Mouse (Mus musculus) heart, embryonic 12.5 days (tissue): ENCODE results near the gene Pabpn1l. TPM values are rescaled to one million over a fixed set of nuclear protein-coding genes. Genes with fewer than 3 reads are reported as not detected.

Experiments used
- microRNA-seq: library from miRNA; unstranded; fragments of <30 nt; microRNA quantifications from one replicate; pipeline ENCODE4, GENCODE M21; 2017
- polyA plus RNA-seq: library from polyadenylated mRNA; unstranded; fragments of >200 nt; fragmentation: Nextera tagmentation; extraction: Ambion mirVana; gene quantifications from 2 replicates; pipeline ENCODE4 v1.2.1, GENCODE M21; 2016

Gene Pabpn1l
- polyA plus RNA-seq, 1 experiment from 2014 or later: not detected

Small RNA genes lying within 50 kb of the gene (microRNA-seq; reads per million reads assigned to microRNA genes)
- not detected for gene Mir6396

Other genes with a start within 250 kb of the Pabpn1l start
- gene Zc3h18, start 246.1 kb downstream of the Pabpn1l start, polyA plus RNA-seq: 41.4 and 43.0 TPM in 2 replicates
- gene Il17c, start 200.7 kb downstream of the Pabpn1l start, polyA plus RNA-seq: not detected in 2 replicates
- gene Cyba, start 189.8 kb downstream of the Pabpn1l start, polyA plus RNA-seq: 175 and 182 TPM in 2 replicates
- 22.8 and 24.1 TPM in 2 replicates for gene Mvd, start 179.3 kb downstream of the Pabpn1l start, polyA plus RNA-seq
- 2.1 and 2.3 TPM in 2 replicates for gene Snai3, start 162.0 kb downstream of the Pabpn1l start, polyA plus RNA-seq
- 33.7 and 39.7 TPM in 2 replicates for gene Rnf166, start 146.7 kb downstream of the Pabpn1l start, polyA plus RNA-seq
- gene Ctu2, start 146.6 kb downstream of the Pabpn1l start, polyA plus RNA-seq: 30.0 and 31.1 TPM in 2 replicates
- gene Piezo1, start 71.4 kb downstream of the Pabpn1l start, polyA plus RNA-seq: 25.5 and 27.8 TPM in 2 replicates
- 36.9 and 38.9 TPM in 2 replicates for gene Cdt1, start 54.7 kb downstream of the Pabpn1l start, polyA plus RNA-seq
- 209 and 232 TPM in 2 replicates for gene Aprt, start 45.8 kb downstream of the Pabpn1l start, polyA plus RNA-seq
- 12.7 and 13.5 TPM in 2 replicates for gene Galns, start 11.3 kb downstream of the Pabpn1l start, polyA plus RNA-seq
- gene Trappc2l, start 11.1 kb downstream of the Pabpn1l start, polyA plus RNA-seq: 45.1 and 45.8 TPM in 2 replicates
- gene Cbfa2t3, start 76.4 kb upstream of the Pabpn1l start, polyA plus RNA-seq: 6.2 TPM in 2 replicates
- 14.4 and 17.3 TPM in 2 replicates for gene Acsf3, start 152.7 kb upstream of the Pabpn1l start, polyA plus RNA-seq
- gene Cdh15, start 225.2 kb upstream of the Pabpn1l start, polyA plus RNA-seq: 0.33 and 0.36 TPM in 2 replicates